Mouse (Mus musculus) liver (tissue): ENCODE results near the gene Cers1.

Experiments used
- DNase-seq: peaks from one replicate; pipeline ENCODE4 v3.0.0-alpha.2; 2020; ENCODE audit warnings: mixed read lengths

Gene Cers1

DNA sequence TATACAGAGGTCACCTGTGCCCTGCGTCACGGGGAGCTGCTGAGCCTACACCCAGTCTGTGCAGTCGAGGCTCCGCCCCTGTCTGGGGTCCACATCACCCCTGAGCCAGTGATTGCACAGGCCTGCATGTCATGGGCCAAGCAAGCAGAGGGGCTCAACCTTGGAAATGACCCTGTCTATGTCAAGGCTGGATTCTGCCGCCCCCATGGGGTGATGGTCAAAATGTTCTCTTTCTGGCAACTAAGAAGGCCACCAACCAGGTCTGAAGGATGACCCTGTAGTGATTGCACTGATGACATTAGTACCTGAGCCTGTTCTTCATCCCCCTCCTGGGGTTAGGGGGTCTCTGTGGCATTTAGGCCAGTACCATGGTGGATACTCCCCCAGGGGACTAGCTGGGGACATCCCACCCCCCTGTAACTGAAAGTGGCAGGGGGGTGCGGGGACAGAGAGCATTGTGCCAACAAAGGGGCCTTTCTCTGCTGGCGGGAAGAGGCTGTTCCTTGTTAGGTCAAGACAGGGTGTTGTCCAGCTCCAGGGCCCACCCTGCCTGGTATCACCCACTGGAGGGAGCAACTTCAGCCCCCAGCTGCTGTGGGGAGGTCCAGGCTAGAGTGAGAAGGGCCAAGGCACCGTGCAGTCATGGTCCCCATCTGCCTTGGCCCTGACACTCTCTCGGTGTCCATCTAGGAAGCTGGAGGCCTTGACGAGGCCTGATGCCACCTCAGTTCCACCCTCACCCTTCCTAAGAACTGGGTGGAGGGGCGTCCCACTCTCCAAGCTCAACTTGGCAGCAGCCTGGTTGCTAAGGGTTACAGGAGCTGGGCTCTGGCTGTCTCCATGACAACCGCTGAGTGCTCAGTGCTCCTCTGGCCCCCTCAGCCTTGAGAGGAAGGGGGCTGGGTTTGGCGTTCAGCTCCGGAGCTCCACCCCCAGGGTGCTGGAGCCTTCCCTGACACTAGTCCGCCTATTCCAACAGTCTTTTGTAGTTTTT lies 1.2 kb downstream of the Cers1 start:
- DNase-seq = peak; percentile 51

DNA sequence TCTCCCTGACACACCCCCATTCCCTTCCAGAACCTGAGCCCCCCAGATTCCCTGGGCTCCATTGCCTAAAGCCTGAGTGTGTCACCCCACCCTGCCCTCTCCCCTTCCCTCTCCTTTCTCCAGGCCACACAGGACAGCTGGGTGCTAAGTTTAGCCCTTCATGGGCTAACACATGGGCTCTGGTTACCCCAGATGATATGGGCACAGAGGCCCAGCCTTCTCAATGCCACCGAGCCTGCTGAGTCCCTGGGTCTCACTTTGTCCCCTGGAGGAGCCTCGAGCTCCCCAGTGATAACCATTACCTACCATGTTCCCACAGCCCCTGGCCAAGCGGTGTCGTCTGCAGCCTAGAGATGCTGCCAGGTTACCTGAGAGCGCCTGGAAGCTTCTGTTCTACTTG lies 2.3 kb downstream of the Cers1 start:
- no peak for DNase-seq

DNA sequence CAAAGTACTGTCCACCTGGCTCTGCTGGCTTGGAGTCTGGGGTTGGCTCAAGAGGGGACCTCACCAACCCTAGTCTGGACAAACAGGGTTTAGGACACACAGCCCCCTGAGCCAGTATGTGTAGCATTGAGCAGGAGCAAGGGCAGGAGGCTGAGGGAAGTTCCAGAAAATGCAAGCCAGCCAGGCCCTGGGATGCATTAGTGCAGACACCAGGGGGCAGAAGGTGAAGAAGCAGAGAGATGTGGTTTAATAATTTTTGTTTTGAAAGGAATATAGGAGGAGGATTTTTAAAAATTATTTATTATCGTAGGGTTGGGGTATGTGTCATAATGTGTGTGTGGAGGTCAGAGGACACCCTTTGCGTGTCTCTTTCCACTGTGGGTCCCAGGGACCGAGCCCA lies 8.1 kb downstream of the Cers1 start:
- no peak for DNase-seq

DNA sequence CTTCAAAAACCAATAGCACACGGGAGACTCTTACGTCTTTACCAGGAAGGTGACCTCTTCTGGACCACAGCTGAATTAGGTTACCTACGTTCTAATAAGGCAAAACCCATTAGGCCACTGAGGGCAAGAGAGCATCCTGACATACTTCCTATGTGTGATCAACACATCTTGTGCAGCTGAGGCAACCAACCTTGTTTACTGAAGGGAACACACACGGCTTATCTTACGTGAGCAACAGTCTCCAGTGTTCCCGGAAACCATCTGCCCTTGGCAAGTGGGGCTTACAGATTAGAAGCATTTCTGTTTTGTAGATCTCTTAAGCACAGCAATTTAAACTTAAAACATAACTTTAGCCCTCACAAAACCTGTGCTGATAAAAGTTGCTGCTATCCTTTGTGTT lies 11.9 kb downstream of the Cers1 start:
- peak; percentile 66 for DNase-seq

DNA sequence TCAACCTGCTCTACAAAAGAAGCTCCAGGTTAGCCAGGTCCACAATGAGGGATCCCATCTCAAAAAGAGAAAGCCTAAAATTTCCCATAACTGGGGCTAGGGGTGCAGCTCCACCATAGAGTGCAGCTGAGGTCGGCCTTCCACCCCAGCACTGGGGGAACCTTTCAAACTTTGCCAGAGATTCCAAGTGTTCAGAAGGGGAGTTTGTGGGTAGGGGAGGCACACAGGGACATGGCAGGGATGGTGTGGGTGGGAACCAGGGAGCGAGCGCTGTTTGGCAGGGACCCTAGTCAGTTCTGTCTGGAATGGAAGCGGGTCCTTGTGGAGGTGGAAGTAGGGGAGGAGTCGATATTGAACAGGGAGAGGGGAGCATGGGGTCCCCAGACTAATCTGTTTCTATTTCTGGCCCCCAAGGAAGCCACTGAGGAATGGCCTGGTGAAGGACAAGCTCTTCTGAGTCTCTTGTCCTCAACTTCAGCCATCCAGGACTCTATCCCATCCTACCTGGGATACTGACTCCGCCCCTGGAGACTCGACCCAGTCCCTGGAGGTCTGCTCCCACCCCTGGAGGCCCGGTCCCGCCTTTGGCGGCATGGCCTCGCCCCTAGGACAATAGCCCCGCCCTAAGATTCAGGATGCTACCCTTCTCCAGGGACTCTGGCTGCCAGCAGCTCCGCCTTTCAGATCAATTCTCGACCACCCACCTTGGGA lies 13.7 kb downstream of the Cers1 start, which contains the start of gene Gdf1:
Gene Gdf1, plus strand, starts transcription at position 694 of the 711 bp plus-strand sequence.
- peak; percentile 58 for DNase-seq

DNA sequence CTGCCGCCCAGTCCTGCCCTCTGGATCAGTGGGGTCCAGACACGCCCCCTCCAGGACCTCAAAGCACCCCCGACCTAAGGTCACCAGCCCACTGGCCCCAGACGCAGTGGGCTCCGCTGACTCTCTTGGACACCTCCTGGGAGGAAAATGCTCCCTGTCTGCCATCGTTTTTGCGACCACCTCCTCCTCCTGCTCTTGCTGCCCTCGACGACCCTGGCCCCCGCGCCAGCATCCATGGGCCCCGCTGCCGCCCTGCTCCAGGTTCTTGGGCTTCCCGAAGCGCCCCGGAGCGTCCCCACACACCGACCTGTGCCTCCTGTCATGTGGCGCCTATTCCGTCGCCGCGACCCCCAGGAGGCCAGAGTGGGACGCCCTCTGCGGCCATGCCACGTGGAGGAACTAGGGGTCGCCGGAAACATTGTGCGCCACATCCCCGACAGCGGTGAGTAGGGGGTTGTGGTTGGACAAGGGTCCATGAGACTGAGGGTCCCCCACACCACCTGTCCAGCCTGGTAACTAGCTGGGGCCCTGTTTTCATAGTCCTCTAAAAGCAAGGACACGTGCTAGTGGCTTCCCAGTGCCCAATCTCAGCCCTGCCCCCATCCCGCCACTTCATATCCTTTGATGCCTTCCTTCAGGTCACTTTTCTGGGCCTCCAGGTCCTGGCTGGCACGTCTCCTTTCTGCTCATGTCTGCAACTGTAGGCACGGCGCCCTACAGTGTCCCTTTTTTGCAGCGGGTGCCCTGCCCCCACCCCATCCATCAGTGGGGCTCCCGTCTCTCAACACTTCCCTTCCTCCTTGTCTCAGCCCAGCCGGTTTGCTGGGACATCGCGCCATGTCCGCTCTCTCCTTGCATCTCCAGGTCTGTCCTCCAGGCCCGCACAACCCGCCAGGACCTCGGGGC lies 14.5 kb downstream of the Cers1 start:
- no peak for DNase-seq

DNA sequence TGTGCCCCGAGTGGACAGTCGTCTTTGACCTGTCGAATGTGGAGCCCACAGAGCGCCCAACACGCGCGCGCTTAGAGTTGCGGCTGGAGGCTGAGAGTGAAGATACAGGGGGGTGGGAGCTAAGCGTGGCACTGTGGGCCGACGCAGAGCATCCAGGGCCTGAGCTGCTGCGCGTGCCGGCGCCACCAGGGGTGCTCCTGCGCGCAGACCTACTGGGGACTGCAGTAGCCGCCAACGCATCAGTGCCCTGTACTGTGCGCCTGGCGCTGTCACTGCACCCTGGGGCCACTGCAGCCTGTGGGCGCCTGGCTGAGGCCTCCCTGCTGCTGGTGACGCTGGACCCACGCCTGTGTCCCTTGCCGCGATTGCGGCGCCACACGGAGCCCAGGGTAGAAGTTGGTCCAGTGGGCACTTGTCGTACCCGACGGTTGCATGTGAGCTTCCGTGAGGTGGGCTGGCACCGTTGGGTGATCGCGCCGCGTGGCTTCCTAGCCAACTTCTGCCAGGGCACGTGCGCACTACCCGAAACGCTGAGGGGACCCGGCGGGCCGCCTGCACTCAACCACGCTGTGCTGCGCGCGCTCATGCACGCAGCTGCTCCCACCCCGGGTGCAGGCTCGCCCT lies 15.3 kb downstream of the Cers1 start:
- DNase-seq = peak; percentile 64

DNA sequence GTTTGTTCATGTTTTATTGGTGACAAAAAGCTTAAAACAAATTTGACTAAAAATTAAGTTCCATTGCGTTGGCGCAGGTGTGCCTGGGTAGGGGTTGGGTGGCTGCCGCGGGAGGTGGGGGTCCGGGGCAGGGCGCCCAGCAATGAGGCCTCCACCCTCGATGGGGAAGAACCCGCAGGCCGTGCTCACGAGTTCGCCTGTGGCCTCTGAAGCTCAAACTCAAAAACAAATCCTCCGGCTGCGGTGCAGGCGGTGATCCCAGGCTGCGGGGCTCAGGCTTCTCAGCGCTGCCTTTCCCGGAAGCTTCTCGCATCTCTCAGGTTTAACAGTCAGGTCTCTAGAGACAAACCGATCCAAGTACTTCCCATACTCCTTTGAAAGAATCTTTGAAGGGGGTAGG lies 16.0 kb downstream of the Cers1 start:
- no peak for DNase-seq

DNA sequence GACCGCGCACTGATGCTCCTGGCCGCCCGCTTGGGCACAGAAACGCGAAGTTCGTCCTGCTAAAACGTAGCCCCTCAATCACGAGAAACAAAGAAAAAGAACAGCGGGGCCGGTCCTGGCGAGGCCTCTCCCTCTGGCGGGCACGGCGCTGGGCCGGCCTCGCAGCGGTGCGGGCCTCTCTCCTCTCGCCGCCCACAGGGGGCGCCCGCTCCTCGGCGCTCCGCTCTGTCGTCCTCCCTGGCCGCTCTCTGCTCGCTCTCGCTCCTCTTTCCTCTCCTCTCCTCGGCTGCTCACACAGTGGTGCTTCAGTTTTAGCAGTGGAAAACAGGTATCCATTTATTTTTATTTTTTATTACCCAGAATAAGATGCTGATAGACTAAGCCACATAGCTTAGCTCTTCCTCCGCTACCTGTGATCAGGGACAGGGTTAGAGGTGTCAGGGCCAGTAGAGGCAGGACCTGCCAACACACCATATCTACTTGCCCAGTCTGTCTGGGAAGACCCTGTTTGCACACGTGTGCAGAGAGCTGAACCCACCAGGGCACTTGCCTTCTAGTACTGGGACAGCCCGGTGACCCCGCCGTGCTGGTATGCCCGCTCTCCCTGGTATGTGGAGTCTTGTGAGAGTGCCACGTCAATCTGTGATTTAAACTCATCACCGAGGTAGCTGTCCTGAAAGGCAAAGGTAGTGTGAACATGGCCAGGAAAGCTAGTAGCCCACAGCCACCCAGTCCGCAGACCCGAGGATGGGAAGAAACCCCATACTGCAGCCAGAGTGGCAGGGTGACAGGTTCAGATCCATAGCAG lies 16.7 kb downstream of the Cers1 start:
- DNase-seq = peak; percentile 72

DNA sequence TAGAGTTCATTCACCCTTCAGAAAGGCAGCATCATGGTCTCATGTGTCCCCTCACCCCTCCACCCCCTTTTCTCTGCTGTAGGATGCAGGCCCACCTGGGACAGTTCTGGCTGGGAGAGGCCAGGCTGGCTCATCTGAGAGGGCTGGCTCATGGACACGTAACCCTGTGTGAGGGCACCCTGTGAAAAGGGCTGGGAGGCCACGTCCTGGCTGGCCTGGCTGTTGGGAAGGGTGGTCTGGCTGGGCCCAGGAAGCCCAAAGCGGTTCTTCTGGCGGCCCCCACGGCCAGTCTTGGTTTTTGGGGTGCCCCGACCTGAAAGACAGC lies 17.3 kb downstream of the Cers1 start:
- no peak for DNase-seq

DNA sequence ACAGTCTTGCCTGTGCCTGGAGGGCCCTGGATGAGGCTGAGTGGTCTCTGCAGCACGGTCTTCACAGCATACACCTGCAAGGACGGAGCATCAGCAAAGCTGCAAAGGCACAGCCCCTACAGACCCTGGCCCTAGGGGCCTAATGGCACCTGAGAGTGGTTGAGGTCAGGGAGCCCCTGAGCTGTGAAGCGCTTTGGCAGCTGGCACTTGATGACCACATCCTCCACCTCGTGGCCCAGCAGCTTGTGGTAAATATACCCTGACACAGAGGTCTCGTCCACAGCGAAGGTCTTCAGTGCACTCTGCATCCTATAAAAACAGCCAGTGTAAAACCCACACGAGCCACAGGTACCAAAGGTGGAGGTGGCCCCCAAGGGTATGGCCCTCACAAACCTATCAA lies 23.4 kb downstream of the Cers1 start:
- DNase-seq = no peak

DNA sequence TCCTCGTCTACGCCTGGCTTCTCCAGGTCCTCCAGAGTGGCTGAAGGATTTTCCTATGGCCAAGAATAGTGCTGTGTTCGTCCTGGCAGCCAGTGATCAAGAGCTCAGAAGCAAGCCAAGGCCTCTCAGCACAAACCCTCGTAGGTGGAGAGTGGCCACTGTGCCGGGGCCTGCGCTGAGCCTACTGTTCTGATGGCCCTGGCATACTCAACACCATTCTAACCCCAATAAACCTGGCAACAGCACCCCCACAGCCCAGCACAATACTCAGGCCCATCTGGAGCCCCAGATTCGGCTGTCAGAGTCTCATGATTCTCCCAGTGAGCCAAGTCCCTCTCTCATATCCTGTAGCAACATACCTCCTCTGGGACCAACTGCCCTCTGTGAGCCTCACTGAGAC lies 25.1 kb downstream of the Cers1 start:
- DNase-seq = no peak

DNA sequence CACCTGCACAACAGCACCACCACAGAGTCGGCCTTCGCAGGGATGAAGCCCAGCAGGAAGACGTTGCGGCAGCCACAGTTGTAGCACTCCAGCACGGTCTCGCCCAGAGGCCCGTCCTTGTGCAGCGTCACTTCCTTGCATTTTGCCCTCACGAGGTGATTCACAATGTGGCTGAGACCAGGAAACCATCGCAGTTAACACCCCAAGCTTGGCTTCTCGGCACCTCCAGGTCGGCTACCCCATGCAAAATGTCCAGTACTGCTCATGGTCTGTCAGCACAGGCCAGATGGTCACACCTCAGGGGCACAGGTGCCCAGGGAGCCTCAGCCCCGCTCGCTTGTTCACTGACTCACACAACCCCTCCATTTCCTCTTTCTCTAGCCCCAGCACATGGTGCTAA lies 26.4 kb downstream of the Cers1 start:
- no peak for DNase-seq

DNA sequence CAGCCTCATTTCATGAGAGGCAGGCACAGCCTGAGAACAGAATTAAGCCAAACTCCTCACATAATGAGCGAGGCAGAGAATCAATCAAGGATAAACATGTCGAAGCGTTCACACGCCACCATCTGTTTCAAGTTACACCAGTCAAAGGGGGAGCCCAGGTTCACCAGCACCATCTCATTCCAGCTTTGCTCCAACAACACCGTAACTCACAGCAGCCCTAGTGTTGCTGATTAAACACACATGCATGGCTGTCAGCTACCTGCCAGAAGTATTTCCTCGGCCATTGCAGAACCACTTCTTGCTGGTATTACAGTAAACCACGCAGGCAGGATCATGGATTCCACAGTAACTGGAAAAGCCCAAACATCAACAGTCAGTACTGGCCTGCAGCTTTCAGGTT lies 27.5 kb downstream of the Cers1 start:
- DNase-seq = no peak

DNA sequence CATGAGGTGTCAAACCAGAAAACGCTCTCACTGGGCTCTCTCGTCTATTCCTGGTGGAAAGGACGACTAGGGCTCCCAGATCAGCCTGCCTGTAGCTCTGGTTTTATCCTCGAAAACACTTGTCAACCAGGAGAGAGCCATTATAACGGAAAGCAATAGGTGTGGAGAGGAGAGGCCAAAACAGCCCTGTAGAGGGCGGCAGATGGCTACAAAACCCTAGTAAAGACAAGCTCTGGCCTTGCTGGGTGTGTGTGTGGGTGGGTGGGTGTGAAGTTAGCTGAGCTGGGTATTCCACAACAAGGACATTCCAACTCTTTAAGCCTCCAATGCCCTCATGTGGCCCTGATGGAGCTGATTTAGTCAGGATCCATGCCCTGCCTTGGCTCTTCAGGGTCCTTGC lies 28.1 kb downstream of the Cers1 start:
- peak; percentile 58 for DNase-seq

DNA sequence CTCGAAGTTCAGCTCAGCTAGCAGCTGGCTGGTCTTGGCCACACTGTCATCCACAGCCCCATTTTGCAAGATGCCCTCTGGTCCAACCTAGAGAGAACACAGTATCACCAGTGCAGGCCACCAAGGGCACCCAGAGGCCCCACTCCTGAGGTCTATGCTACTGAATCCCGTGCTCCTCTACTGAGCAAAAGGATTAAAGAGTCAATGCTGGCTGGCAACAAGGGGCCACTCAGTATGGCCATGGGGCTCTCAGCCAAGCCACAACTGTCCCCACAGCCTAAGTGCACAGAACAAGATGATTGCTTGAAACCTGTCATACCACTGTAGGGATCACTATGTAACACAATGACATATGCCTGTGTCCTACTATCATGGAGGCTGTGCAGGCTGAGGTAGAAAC lies 28.7 kb downstream of the Cers1 start:
- no peak for DNase-seq

DNA sequence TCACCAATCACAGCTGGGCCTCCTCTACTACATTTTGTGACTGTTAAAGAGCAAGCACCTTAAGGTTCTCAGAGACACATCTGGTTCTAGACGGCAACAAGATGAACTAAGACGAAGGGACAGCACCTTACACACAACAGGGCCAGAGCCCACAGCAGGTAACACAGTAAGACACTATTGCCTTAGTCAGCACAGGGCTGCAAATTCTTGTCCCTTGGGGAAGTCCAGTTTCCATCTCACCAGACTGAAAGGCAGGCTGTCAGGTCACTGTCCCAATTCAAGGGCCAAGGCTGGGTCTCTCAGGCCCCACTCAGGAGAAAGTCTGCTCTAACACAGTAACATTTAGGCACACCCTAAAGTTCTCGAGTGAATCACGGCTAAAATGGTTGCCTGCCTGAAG lies 31.9 kb downstream of the Cers1 start:
- DNase-seq = no peak

DNA sequence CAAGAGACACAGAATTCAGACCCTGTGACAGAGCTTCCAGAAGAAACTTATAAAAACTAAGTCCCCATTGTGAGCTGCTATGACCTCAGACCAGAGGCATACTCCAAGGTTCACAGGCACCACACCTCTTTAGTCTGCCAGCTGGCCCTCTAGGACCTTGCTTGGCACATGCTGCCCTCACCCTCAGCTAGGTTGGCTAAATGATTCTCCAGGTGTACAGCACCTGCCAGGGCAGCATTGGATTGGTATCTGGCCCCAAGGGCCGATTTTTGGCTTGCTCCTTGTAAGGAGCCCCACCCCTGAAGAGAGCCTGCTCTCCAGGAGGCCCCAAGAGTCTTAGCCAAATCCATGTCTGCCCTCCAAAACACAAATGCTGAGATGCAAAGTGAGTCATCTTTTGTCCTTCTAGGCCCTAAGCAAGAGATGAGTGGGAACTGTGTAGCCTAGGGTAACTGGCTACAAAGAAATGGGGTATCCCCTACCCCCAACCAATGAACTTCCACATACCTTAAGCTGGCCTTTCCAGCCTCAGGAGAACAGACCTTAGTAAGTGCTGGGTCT lies 32.4 kb downstream of the Cers1 start:
- no peak for DNase-seq

DNA sequence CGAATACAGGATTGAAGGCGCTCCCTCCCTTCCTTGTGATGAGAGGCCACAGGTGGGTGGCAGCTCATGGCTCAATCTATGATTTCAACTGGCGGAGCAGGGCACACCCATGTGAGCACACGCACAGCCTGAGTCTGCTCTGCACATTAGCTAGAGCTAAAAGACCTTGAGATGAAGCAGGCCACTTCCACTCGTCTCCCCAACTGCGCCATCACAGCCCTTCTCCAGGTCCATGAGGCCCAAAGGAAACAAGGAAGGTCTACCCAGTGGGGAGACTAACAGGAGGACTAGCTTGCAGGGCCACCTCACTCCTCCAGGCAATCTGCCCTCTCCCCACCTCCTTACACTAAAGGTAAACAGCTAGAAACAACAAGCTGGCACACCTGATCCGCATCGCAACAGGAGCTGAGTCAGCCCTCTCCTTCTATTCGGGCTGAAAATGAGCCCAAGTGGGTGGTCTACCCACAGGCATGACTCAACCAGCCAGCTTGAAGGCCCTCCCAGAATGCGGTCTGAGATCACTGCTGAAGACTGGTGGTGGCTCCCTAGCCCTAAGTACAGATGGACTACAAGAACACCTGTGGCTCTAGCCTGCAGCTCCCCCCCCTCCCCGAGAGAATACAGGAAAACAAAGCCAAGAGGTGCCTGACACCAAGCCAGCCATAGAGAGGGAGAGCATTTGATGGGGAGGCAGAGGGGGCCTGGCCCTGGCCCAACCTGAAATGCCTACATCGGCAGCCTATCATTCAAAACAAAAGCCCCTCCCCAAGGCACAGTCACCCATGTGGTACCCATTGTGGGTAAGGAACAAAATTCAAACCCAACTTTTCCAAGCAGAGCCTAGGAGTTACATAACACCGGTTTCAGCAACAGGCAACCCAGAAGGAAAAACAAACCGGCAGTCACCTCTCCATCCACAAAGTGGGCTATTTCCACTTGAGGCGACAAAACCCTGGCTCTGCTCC lies 35.7 kb downstream of the Cers1 start:
- DNase-seq = peak; percentile 51

DNA sequence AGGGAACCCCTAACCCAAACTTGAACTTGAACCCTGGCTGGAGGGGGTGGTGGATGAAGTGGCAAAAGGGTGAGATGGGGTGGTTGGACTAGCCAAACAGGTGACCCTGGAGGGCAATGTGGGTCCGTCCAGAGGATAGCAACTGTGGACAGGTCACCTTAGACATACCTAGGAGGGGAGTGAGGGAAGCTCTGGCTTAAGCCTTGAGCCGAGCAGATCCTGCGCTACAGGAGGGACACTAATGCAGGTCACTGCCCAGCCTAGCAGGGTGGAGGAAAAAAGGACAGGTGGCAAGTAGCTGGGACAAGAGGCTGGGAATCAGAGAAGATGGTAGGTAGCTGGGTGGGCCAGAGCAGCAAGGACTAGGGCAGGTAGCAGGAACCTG lies 36.4 kb downstream of the Cers1 start:
- no peak for DNase-seq
